Mouse (Mus musculus) heart, embryonic 11.5 days (tissue): ENCODE measurements around the gene Foxc2. TPM values are rescaled to one million over a fixed set of nuclear protein-coding genes. Genes with fewer than 3 reads are reported as not detected.

Experiments
- ATAC-seq: fragments of 200-750 bp; cut with Nextera tagmentation; replicated peaks from 2 replicates; pipeline ENCODE4 v1.8.0; 2017; ENCODE audit warnings: moderate library complexity; ENCODE audit not compliant: insufficient number of reproducible peaks, low FRiP score, low TSS enrichment
- H3K27ac ChIP-seq: fragments of 300-500 bp; sonication (generic); 2 replicates; pipeline ENCODE4 v1.5.1; 2014; ENCODE audit warnings: mild to moderate bottlenecking, low read depth, low read length
- H3K27me3 ChIP-seq: fragments of 300-500 bp; sonication (generic); 2 replicates; pipeline ENCODE4 v1.6.1; 2014; ENCODE audit warnings: mild to moderate bottlenecking, low read length, mixed read lengths; ENCODE audit not compliant: control insufficient read depth, insufficient read depth
- H3K36me3 ChIP-seq: fragments of 300-500 bp; sonication (generic); 2 replicates; pipeline ENCODE4 v1.6.1; 2014; ENCODE audit warnings: mild to moderate bottlenecking, low read length, moderate library complexity, mixed read lengths; ENCODE audit not compliant: control insufficient read depth, insufficient read depth
- H3K4me1 ChIP-seq: fragments of 300-500 bp; sonication (generic); 2 replicates; pipeline ENCODE4 v1.6.1; 2014; ENCODE audit warnings: low read length; ENCODE audit not compliant: control insufficient read depth, insufficient read depth
- H3K4me2 ChIP-seq: fragments of 300-500 bp; sonication (generic); 2 replicates; pipeline ENCODE4 v1.6.1; 2014; ENCODE audit warnings: mild to moderate bottlenecking, moderate library complexity
- H3K4me3 ChIP-seq: fragments of 300-500 bp; sonication (generic); 2 replicates; pipeline ENCODE4 v1.5.1; 2014; ENCODE audit warnings: low read depth, low read length
- H3K9ac ChIP-seq: fragments of 300-500 bp; sonication (generic); 2 replicates; pipeline ENCODE4 v1.6.1; 2014; ENCODE audit warnings: mild to moderate bottlenecking, low read depth, low read length, moderate library complexity
- H3K9me3 ChIP-seq: fragments of 300-500 bp; sonication (generic); replicated peaks from 2 replicates; pipeline ENCODE4 v1.6.1; 2016; ENCODE audit warnings: low read length; ENCODE audit not compliant: control insufficient read depth
- WGBS: fragments of 180-500 bp; shearing (Covaris S2); extraction: QIAGEN DNeasy Blood & Tissue Kit; methylation state at CpG from one replicate; pipeline ENCODE4 v1.1.7; 2014; ENCODE audit not compliant: insufficient replicate concordance; 5-methylcytosine and 5-hydroxymethylcytosine counted together
- polyA plus RNA-seq: library from polyadenylated mRNA; unstranded; fragments of >200 nt; fragmentation: Nextera tagmentation; extraction: Ambion mirVana; gene quantifications from 2 replicates; pipeline ENCODE4 v1.2.1, GENCODE M21; 2014

Foxc2 gene
- polyA plus RNA-seq, 1 experiment from 2014 or later: 12.7 TPM

DNA sequence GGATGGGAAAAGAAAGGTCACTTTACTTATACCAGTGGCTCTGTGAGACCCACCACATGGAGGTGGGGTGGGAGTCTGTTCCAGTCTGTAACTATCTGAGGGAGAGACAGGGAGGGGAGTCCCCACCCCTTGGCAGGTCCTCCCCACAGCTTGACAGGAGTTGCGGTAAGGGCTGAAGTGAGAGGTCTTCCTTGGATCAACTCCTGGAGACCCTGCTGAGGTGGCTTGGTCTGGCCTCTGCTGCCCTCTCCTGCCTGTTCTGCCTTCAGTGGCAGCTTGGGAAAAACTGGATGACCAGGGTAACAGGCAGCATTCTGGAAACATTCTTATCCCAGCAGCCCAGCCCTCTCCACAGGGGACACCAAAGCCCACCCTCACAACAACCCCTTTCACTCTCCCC, 25.3 kb upstream of the Foxc2 start:
- no peak for ATAC-seq
- Histone ChIP-seq H3K4me2 (no peak overlapping the region), H3K27ac (no peak overlapping the region), H3K9me3 (no peaks in the 10 kb centered on the region), H3K4me1 (peaks cover 3% of the 10 kb centered on the region), H3K9ac (no peak overlapping the region), H3K36me3 (no peaks in the 10 kb centered on the region), H3K4me3 (no peak overlapping the region), H3K27me3 (peaks cover 86% of the 10 kb centered on the region)
- 6% methylated on average over 1 of the region's 1 CpGs for WGBS

DNA sequence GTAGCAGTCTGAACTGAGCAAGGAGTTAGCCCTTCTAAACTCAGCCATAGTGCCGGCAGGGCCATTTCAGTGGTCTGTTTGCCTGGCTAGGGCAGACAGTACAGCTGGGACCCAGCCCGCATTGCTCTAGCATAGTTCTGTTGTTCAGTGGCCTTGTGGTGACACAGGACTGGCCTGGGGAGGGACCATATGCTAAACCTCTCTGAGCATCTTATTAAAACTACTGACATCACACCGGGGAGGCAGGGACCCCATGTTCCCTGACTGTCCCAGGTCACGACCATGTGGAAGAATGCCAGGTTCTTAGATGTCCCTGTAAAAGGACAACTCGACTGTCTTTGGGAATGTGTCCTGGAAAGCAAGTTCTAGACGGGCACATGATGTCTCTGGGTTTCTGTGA, 23.8 kb upstream of the Foxc2 start:
- 22% methylated on average over 6 of the region's 6 CpGs for WGBS
- Histone ChIP-seq H3K9ac (no peak overlapping the region), H3K4me1 (peaks cover 3% of the 10 kb centered on the region), H3K9me3 (no peaks in the 10 kb centered on the region), H3K27me3 (peaks cover 72% of the 10 kb centered on the region), H3K4me2 (no peak overlapping the region), H3K36me3 (peaks cover 2% of the 10 kb centered on the region), H3K4me3 (no peak overlapping the region), H3K27ac (no peak overlapping the region)
- ATAC-seq: peak; percentile 11; the same call in 1 of the 2 replicates

DNA sequence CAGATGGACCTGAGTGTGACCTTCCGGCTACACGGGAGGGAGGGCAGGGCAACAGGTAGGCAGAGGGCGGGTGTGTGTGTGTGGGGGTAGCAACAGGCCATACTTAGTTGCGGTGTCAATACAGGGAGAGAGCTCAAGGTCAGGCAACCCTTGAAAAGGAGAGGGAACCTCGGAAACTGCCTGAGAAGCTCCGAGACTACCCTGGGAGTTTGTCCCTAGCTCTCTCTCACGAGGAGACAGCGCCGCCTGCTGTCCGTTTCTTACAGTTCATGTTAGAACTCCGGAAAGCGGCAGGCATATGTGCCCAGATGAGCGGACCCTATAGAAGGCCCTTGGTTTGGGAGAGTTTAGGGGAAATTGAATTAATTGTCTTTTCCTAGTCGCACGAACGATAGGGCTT, 23.3 kb upstream of the Foxc2 start:
- H3K9ac ChIP-seq: no peak overlapping the region
- no peak overlapping the region for H3K27ac ChIP-seq
- no peak overlapping the region for H3K4me2 ChIP-seq
- 5% methylated on average over 16 of the region's 16 CpGs for WGBS
- H3K4me3 ChIP-seq: no peak overlapping the region
- ATAC-seq: peak; percentile 35; the same call in 1 of the 2 replicates
- peaks cover 67% of the 10 kb centered on the region for H3K27me3 ChIP-seq
- peaks cover 3% of the 10 kb centered on the region for H3K4me1 ChIP-seq
- peaks cover 5% of the 10 kb centered on the region for H3K36me3 ChIP-seq
- no peaks in the 10 kb centered on the region for H3K9me3 ChIP-seq

DNA sequence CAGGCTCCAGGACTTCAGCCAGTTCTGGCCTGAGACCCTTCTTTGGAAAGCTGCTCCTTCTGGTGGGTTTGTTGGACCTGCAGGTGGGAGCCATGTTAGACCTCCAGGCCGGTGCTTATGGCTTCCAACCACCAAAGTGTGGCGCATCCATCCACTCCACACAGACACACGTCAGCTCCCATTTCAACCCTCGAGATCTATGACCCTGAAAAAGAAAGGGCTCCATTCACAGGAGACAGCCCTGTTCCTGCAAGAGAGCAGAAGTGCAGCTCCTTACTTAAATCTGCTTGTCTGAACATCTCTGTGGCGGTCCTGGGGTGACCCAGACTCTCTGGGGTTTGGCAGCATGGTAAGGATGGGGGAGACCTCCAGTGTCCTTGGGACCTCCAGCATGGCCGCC, 22.5 kb upstream of the Foxc2 start:
- H3K9ac ChIP-seq: no peak overlapping the region
- peaks cover 3% of the 10 kb centered on the region for H3K4me1 ChIP-seq
- no peak for ATAC-seq
- H3K9me3 ChIP-seq: no peaks in the 10 kb centered on the region
- no peak overlapping the region for H3K4me2 ChIP-seq
- no peak overlapping the region for H3K4me3 ChIP-seq
- H3K27me3 ChIP-seq: peaks cover 60% of the 10 kb centered on the region
- 60% methylated on average over 6 of the region's 6 CpGs for WGBS
- no peak overlapping the region for H3K27ac ChIP-seq
- H3K36me3 ChIP-seq: peaks cover 9% of the 10 kb centered on the region

DNA sequence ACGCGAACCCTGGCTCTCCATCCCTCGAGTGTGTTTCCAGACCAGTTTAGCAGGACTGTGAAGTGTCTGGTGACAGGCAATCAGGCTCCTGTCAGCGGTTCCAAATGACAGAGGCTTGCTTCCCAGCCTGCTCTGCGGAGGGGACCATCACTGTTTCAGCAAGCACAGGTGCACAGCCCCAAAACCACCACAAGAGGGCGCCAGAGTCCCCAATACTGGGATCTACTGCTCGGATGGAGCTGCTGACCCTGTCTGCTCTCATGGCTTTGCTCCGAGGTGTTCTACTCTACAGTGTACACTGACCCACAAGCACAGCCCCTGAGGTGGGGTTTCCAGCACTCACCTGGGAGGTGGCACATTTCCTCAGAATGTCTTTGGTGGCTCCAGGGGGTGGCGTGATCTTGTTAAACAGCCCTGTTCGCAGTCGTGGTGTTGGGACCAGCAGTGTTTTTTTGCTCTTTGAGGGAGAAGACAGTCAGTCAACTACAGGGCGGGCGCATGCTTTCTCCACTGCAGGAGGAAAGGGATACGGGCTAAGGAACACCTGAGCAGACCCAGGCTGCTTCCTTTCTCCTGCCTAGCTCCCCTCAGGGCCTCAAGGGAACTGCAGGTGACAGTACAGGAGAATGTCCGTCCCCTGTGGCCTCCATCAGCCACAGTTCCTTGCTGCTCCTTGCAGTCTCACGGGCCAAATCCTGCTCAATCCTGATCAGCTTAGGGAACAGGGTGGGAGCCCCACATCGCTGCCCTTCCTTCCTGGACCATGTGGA, 11.7 kb upstream of the Foxc2 start:
- Histone ChIP-seq H3K9ac (no peak overlapping the region), H3K27me3 (peaks cover 10% of the 10 kb centered on the region), H3K36me3 (peaks cover 22% of the 10 kb centered on the region), H3K4me1 (peaks cover 14% of the 10 kb centered on the region), H3K4me2 (no peak overlapping the region), H3K9me3 (no peaks in the 10 kb centered on the region), H3K4me3 (no peak overlapping the region), H3K27ac (no peak overlapping the region)
- ATAC-seq: 0 out of 2 replicates have a peak, but pooled peaks have one; percentile 3
- WGBS: 41% methylated on average over 17 of the region's 17 CpGs

DNA sequence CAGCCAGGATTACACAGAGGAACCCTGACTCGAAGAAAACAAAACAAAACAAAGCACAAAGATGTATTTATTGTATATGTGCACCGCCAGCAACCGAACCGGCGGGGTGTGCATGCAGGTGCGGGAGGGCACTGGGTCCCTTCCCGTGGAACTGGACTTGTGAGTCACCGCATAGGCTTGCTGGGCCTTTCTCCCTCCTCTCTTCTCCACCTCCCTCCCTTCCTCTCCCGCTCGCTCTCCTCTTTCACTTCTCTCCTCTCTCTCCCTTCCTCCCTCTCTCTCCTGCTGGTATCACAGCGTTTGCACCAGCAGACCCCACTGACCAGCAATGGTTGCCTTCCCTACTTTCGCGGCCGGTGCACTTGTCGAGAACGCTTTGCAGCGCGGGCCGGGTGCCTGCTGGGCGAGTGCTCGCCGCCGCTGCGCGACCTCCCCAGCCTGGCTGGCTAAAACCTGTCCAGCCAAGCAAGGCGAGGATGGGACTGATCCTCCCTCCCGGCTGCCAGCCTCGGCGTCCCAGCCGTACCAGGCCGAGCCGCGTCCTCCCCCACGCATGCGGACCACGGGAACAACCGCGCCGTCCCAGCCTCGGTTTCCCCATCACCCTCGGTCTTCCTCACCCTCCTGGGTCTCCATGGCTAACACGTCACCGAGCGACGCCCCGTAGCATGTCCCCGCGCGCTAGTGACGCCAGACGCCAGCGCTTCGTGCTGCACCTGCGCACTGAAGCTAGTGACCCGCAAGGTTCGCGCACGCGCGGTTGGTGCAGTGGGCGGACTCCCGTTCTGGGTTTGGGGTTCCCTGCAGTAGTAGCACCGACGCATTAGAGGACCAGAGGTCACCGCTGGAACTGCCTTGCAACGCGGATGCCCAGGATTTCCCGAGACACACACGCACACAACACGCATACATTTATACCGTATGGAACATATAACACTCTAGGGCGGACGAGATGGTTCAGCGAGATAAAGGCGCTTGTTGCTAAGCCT, 8.0 kb upstream of the Foxc2 start, which contains the start of gene Mthfsd:
Gene Mthfsd (minus strand): TSS at position 725 of the 989 bp plus-strand sequence.
- H3K4me1 ChIP-seq: peaks cover 14% of the 10 kb centered on the region
- peak within 1 kb of the TSS; percentile 88 for H3K4me3 ChIP-seq
- peak within 1 kb of the TSS; percentile 74 for H3K27ac ChIP-seq
- H3K4me2 ChIP-seq: peak within 1 kb of the TSS; percentile 69
- no peaks in the 10 kb centered on the region for H3K36me3 ChIP-seq
- H3K9me3 ChIP-seq: no peaks in the 10 kb centered on the region
- WGBS: 1% methylated on average over 75 of the region's 75 CpGs
- peak within 1 kb of the TSS; percentile 93 for H3K9ac ChIP-seq
- 0 out of 2 replicates have a peak, but pooled peaks cover 5% of the 10 kb centered on the region for H3K27me3 ChIP-seq
- peak; percentile 87 for ATAC-seq

DNA sequence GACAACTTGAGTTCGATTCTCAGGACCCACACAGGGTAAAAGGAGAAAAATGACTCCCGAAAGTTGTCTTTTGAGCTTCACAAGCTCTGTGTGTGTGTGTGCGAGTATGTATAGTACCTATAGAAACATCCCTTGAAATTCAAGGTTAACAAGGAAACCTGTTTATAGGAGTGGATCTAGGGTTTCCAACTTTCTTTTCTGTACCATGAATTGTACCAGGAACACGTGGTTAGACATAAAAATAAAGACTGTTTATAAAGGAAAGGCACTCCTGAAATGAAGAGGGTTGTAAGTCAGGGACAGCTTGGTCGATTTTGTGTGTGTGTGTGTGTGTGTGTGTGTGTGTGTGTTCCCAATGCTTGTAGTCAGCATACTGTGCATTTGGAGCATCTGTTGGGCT, 7.3 kb upstream of the Foxc2 start:
- 16% methylated on average over 5 of the region's 5 CpGs for WGBS
- Histone ChIP-seq H3K36me3 (no peaks in the 10 kb centered on the region), H3K4me3 (peak overlapping the region; percentile 88), H3K27ac (no peak overlapping the region), H3K4me2 (peak overlapping the region; percentile 69), H3K4me1 (peaks cover 14% of the 10 kb centered on the region), H3K9ac (peak overlapping the region; percentile 93), H3K27me3 (peaks cover 7% of the 10 kb centered on the region), H3K9me3 (no peaks in the 10 kb centered on the region)
- no peak for ATAC-seq

DNA sequence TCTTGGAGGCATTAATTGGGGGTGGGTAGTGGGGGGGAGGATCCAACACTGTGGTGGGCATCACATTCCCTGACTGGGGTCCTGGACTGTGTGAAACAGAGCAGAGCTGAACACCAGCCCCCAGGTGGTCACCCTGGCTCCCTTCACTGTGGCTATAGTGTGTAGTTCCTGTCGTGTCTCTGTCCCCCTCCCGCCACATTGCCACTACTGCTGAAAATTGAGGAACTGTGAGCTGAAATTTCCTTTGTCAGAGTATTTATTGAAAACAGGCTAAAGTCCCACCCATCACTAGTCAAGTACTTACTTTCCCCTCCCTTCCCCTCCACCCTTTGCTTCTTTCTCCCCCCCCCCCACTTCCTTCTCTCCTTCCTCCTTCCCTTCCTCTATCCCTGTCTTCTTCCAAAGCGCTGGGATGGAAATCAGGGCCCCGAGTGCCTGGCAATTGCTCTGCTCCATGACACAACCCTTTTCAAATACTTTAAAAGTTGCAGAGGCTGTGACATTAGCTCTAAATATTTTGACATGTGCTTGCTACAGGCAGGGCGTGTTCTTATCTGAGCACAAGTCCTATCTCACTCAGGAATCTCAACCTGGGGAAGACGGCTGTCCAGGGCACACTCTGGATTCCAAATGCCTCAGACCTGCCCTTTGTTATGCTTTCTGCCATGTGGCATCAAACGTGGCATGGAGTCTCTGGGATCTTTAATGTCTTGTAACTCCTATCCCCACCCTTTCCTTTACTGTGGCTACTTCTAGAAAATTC, 4.6 kb upstream of the Foxc2 start:
- ATAC-seq: no peak
- peaks cover 14% of the 10 kb centered on the region for H3K4me1 ChIP-seq
- H3K27ac ChIP-seq: no peak overlapping the region
- H3K9me3 ChIP-seq: no peaks in the 10 kb centered on the region
- H3K4me2 ChIP-seq: no peak overlapping the region
- H3K9ac ChIP-seq: no peak overlapping the region
- WGBS: 32% methylated on average over 7 of the region's 7 CpGs
- no peaks in the 10 kb centered on the region for H3K36me3 ChIP-seq
- no peak overlapping the region for H3K4me3 ChIP-seq
- peaks cover 28% of the 10 kb centered on the region for H3K27me3 ChIP-seq
